Comparison of ENCODE assay signal across 25 mouse cellular contexts in the genomic region with DNA sequence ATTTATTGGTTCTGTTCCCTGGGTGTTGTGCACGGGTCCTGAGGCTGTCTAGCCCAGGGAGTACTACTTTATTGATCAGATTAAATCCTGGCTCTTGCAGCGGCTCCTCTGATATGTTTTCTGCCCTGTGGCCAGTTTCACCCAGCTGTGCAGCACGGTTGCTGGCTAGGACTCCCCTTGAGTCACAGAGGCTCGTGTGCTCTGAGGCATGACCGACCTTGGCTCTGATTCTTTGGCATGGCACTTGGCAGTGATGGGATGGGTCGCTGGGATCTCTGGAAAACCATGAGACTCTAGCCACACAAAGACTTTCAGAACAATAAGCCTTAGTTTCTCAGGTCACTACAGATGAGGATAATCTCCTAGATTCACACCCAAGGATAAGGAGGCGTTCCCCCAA. TPM values are rescaled to one million over a fixed set of nuclear protein-coding genes. Genes with fewer than 3 reads are reported as not detected.
DNase-seq lines count a peak whose midpoint lies in the region; ATAC-seq and TF ChIP-seq lines count a peak whose summit lies in the region.
"Had no signal": no experiment of that assay in that cellular context is flagged by ENCODE, and none has a peak within 500 bp of the region (broad histone marks: within the 10 kb centered on the region; RNA-seq: fewer than 3 reads in every experiment).

No protein-coding gene starts in this region.

- DNase-seq in hindbrain, postnatal 0 days (ENCODE audit: low spot score): peak; percentile 28
- peak; percentile 56 to 70 for DNase-seq in kidney, postnatal 36 days
- DNase-seq in kidney, adult 11 months: no peak
- peak; percentile 38 for DNase-seq in Muller cell, postnatal 12 days (ENCODE audit: inconsistent ontology term)
- peak; percentile 65 for DNase-seq in adrenal gland, postnatal 10 days
- DNase-seq in thymus, postnatal 0 days (ENCODE audit: low spot score): no peak
- DNase-seq in c-Kit-positive CD71-positive TER-119-positive erythroid progenitor cells, embryonic 14.5 days (ENCODE audit: low spot score): no peak
- DNase-seq: B cell, adult 2 months; cerebellum, adult 8-10 months; lung, postnatal 36 days; right cerebral cortex, adult 18-20 months; thymus, adult 18-20 months; thymus, postnatal 4 days had no signal

- no peaks in the 10 kb centered on the region for H3K27me3 ChIP-seq in hindbrain, postnatal 0 days (ENCODE audit: insufficient read depth, low read length)
- peaks cover 4% of the 10 kb centered on the region; the same call in 1 of the 2 replicates for H3K27me3 ChIP-seq in hindbrain, embryonic 12.5 days
- H3K27me3 ChIP-seq: embryonic facial prominence, embryonic 15.5 days; lung, embryonic 15.5 days had no signal

- H3K4me1 ChIP-seq in hindbrain, postnatal 0 days (ENCODE audit: insufficient read depth, low read length): no peaks in the 10 kb centered on the region
- H3K4me1 ChIP-seq in hindbrain, embryonic 12.5 days: 0 out of 2 replicates have a peak, but pooled peaks cover 4% of the 10 kb centered on the region
- H3K4me1 ChIP-seq: embryonic facial prominence, embryonic 15.5 days; liver, embryonic 15.5 days; lung, embryonic 15.5 days; megakaryocyte, embryonic 14.5 days had no signal

- WGBS in hindbrain, postnatal 0 days: 55% methylated on average over 7 of the region's 7 CpGs
- WGBS in hindbrain, embryonic 12.5 days: 77% methylated on average over 7 of the region's 7 CpGs

- ATAC-seq in hindbrain, postnatal 0 days: no peak
- ATAC-seq in hindbrain, embryonic 12.5 days (ENCODE audit: low FRiP score): no peak
- ATAC-seq: activated CD4-positive, CD25-positive, alpha-beta regulatory T cell, adult 4 months; forebrain, embryonic 14.5 days had no signal

- no peak overlapping the region for H3K4me3 ChIP-seq in hindbrain, postnatal 0 days (ENCODE audit: low read length)
- H3K4me3 ChIP-seq in hindbrain, embryonic 12.5 days: no peak overlapping the region
- H3K4me3 ChIP-seq: embryonic facial prominence, embryonic 15.5 days; liver, embryonic 15.5 days; lung, embryonic 15.5 days; megakaryocyte, embryonic 14.5 days had no signal

- no peak overlapping the region for H3K9ac ChIP-seq in hindbrain, postnatal 0 days (replicated peaks; ENCODE audit: low read length)
- no peak overlapping the region for H3K9ac ChIP-seq in hindbrain, embryonic 12.5 days
- H3K9ac ChIP-seq: embryonic facial prominence, embryonic 15.5 days; liver, embryonic 15.5 days; lung, embryonic 15.5 days had no signal

- no peak overlapping the region for H3K4me2 ChIP-seq in hindbrain, postnatal 0 days (ENCODE audit: low read depth, low read length)
- H3K4me2 ChIP-seq in hindbrain, embryonic 12.5 days (replicated peaks): no peak overlapping the region
- H3K4me2 ChIP-seq: embryonic facial prominence, embryonic 15.5 days; heart, embryonic 11.5 days; liver, embryonic 15.5 days; lung, embryonic 15.5 days had no signal

- no peaks in the 10 kb centered on the region for H3K36me3 ChIP-seq in hindbrain, postnatal 0 days (ENCODE audit: insufficient read depth, low read length)
- no peaks in the 10 kb centered on the region for H3K36me3 ChIP-seq in hindbrain, embryonic 12.5 days
- H3K36me3 ChIP-seq: embryonic facial prominence, embryonic 15.5 days; G1E; liver, embryonic 15.5 days; lung, embryonic 15.5 days had no signal

- H3K27ac ChIP-seq in hindbrain, postnatal 0 days: no peak overlapping the region
- H3K27ac ChIP-seq in hindbrain, embryonic 12.5 days: no peak overlapping the region
- H3K27ac ChIP-seq: embryonic facial prominence, embryonic 15.5 days; liver, embryonic 15.5 days; lung, embryonic 15.5 days had no signal

- H3K9me3 ChIP-seq in hindbrain, postnatal 0 days (ENCODE audit: low read length): no peaks in the 10 kb centered on the region
- H3K9me3 ChIP-seq in hindbrain, embryonic 12.5 days (replicated peaks): no peaks in the 10 kb centered on the region
- H3K9me3 ChIP-seq: embryonic facial prominence, embryonic 15.5 days; liver, embryonic 15.5 days; lung, embryonic 15.5 days had no signal

- TF ChIP-seq CTCF in hindbrain, postnatal 0 days (IDR thresholded peaks at IDR 0.05; ENCODE audit: low read depth): no peak

RNA-seq across cellular contexts. Expression of a gene that starts 8.7 kb away (rescaled TPM):
- total RNA-seq in hindbrain, postnatal 0 days (2014; rRNA removed): 18.6 and 25.3 TPM in 2 replicates
- 2.0 and 2.1 TPM in 2 replicates for polyA plus RNA-seq in hindbrain, postnatal 0 days (2015; fragmentation: Nextera tagmentation; extraction: Ambion mirVana)
- polyA plus RNA-seq in hindbrain, embryonic 12.5 days (2016; fragmentation: Nextera tagmentation; extraction: Ambion mirVana): 1.0 and 1.3 TPM in 2 replicates
- total RNA-seq in adrenal gland, postnatal 10 days (2021): 1 to 10 TPM; 2.5 to 2.8 TPM
- 19.5 and 21.1 TPM in 2 replicates for polyA plus RNA-seq in thymus, postnatal 0 days (2015; fragmentation: Nextera tagmentation; extraction: Ambion mirVana)
- total RNA-seq: CH12.LX; common myeloid progenitor, adult 5-6 weeks; G1E; hematopoietic stem cell, adult 5-6 weeks had no signal
- polyA plus RNA-seq: activated CD4-positive, CD25-positive, alpha-beta regulatory T cell, adult 4 months; G1E had no signal

Comparison
In these comparisons a context has a peak if more than half of its experiments do, and no peak if none do; other contexts are left out.
1. DNase-seq: peak in hindbrain, postnatal 0 days (single experiment), kidney, postnatal 36 days (2 of 2), Muller cell, postnatal 12 days (single experiment) and adrenal gland, postnatal 10 days (single experiment); none in kidney, adult 11 months (single experiment), thymus, postnatal 0 days (single experiment) and c-Kit-positive CD71-positive TER-119-positive erythroid progenitor cells, embryonic 14.5 days (single experiment).